Mouse (Mus musculus): ENCODE measurements at regions not wholly inside any gene's neighbourhood (a gene's known extent, or its start where the extent isn't known, plus 50 kb on each side); places are given as distances from the start of the nearest gene placed in this dataset.

DNA sequence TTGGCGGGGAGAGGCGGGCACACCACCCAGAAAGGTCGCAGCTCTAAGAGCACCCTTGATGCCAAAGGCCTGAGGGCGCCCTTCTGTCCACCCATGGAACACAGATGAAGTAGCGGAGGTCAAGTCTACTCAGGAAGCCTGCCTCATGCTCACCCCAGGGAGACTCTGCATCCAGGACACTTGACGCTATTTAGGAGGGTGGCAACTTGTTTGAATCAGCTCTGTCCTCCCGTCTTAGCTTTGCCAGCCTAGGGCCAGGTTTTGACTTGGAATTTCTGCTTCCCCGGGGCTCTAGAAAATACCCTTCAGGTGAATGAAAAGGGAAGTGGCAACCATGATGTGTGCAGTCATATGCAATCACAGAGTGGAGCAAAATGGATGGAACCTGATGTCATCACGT, 389.2 kb upstream of the Tshz3 start:
- TF ChIP-seq CTCF (IDR thresholded peaks at IDR 0.05; ENCODE audit: low read depth, low read length): no peak
- TF ChIP-seq POLR2A (IDR thresholded peaks at IDR 0.05; ENCODE audit: insufficient read depth, low read length): no peak
- no peak for TF ChIP-seq EP300 (IDR thresholded peaks at IDR 0.05; ENCODE audit: insufficient read depth, low read depth, low read length)
